ENCODE assay signal across 12 mouse cellular contexts in the genomic region with DNA sequence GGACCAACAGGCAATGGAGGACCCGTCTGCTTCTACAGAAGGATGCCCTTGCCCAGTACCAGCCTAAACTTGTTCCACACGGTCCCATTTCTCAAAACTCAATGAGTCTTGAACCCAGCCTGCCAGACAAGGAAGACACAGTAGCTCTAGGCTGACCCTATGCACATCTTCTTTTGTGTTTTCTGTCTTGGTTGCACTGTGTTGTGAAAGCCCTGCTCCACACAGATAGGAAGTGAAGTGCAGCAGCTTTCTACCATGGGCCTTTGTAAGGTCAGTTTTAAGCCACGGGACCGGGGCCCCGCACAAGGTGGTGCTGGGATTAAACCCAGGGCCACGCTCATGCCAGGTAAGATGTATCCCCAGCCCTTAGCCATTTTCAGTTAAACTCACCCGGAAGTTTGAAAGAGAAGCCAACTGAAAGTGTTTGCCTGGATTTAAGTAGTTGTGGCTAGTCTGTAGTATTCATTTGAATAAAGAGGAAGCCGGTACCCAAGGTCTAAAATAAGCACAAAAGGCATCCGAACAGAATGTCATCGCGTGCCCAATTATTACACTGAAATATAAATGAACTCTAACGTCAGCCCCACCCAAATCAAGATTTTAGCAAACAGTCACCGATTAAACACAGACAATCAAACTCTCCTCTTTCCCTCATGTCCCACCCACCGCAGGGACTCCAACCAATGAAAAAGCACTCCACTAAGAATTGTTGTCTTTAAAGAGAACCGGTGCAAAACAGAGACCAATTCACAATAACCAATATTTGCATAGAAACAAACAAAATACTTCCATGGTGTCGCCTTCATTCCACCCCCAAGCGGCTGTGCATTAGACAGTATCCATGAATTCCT. TPM values are rescaled to one million over a fixed set of nuclear protein-coding genes. Genes with fewer than 3 reads are reported as not detected.
A peak's percentile ranks its signal among the peaks of the same experiment; 100 is the strongest.
DNase-seq lines count a peak whose midpoint lies in the region; ATAC-seq and TF ChIP-seq lines count a peak whose summit lies in the region.
"Had no signal": no experiment of that assay in that cellular context is flagged by ENCODE, and none has a peak within 500 bp of the region (broad histone marks: within the 10 kb centered on the region; RNA-seq: fewer than 3 reads in every experiment).

No protein-coding gene starts in this region.

- no peak for TF ChIP-seq POLR2A in bone marrow, adult 2 months (IDR thresholded peaks at IDR 0.05; ENCODE audit: borderline replicate concordance, control insufficient read depth, low read depth, low read length)

- H3K27me3 ChIP-seq in heart, embryonic 15.5 days, result no peaks in the 10 kb centered on the region
- no peaks in the 10 kb centered on the region for H3K27me3 ChIP-seq in forebrain, embryonic 13.5 days
- H3K27me3 ChIP-seq: stomach, embryonic 15.5 days had no signal

- H3K4me3 ChIP-seq in heart, embryonic 15.5 days, result no peak overlapping the region
- peak overlapping the region; percentile 39 for H3K4me3 ChIP-seq in bone marrow, adult 2 months (replicated peaks; ENCODE audit: control insufficient read depth, low read depth, low read length)
- no peak overlapping the region for H3K4me3 ChIP-seq in forebrain, embryonic 13.5 days
- H3K4me3 ChIP-seq: stomach, embryonic 15.5 days had no signal

- no peaks in the 10 kb centered on the region for H3K36me3 ChIP-seq in heart, embryonic 15.5 days
- no peaks in the 10 kb centered on the region for H3K36me3 ChIP-seq in forebrain, embryonic 13.5 days (ENCODE audit: poor library complexity, severe bottlenecking)
- H3K36me3 ChIP-seq: stomach, embryonic 15.5 days had no signal

- no peak for ATAC-seq in heart, embryonic 15.5 days (replicated peaks; ENCODE audit: insufficient number of reproducible peaks, insufficient read depth, low FRiP score, low read depth)
- ATAC-seq in forebrain, embryonic 13.5 days, result no peak
- ATAC-seq: forebrain, postnatal 0 days; intestine, postnatal 0 days had no signal

- no peaks in the 10 kb centered on the region for H3K9me3 ChIP-seq in heart, embryonic 15.5 days (replicated peaks)
- H3K9me3 ChIP-seq in forebrain, embryonic 13.5 days (replicated peaks), result no peaks in the 10 kb centered on the region
- H3K9me3 ChIP-seq: stomach, embryonic 15.5 days had no signal

- no peak for TF ChIP-seq CTCF in bone marrow, adult 2 months (IDR thresholded peaks at IDR 0.05; ENCODE audit: control insufficient read depth, insufficient read depth, low read length)

- peaks cover 31% of the 10 kb centered on the region for H3K4me1 ChIP-seq in heart, embryonic 15.5 days (replicated peaks)
- peaks cover 7% of the 10 kb centered on the region for H3K4me1 ChIP-seq in bone marrow, adult 2 months (ENCODE audit: control insufficient read depth, insufficient read depth, low read length)
- peaks cover 12% of the 10 kb centered on the region for H3K4me1 ChIP-seq in forebrain, embryonic 13.5 days

- no peak overlapping the region for H3K9ac ChIP-seq in heart, embryonic 15.5 days
- H3K9ac ChIP-seq in forebrain, embryonic 13.5 days, result no peak overlapping the region
- H3K9ac ChIP-seq: forebrain, postnatal 0 days; stomach, embryonic 15.5 days had no signal

- peak overlapping the region; percentile 44 for H3K27ac ChIP-seq in heart, embryonic 15.5 days
- H3K27ac ChIP-seq in bone marrow, adult 2 months (ENCODE audit: control insufficient read depth, insufficient read depth, low read depth, low read length, poor library complexity), result peak overlapping the region; percentile 92
- no peak overlapping the region for H3K27ac ChIP-seq in forebrain, embryonic 13.5 days
- H3K27ac ChIP-seq: stomach, embryonic 15.5 days had no signal

- WGBS in heart, embryonic 15.5 days, result 59% methylated on average over 17 of the region's 17 CpGs
- WGBS in bone marrow, adult 2 months, result 17% methylated on average over 17 of the region's 17 CpGs
- 67% methylated on average over 17 of the region's 17 CpGs for WGBS in forebrain, embryonic 13.5 days

- DNase-seq in heart, postnatal 4 days, result no peak
- peak; percentile 78 for DNase-seq in A20 (ENCODE audit: low read depth, low spot score)
- peak; percentile 40 for DNase-seq in naive thymus-derived CD4-positive, alpha-beta T cell, adult 2 months (ENCODE audit: low read depth)
- DNase-seq in kidney, adult 11 months, result no peak
- DNase-seq in right cerebral cortex, postnatal 10 days (ENCODE audit: low spot score in 2 of 2), result no peak
- DNase-seq: cerebellum, adult 9-10 months; forebrain, postnatal 0 days had no signal

- H3K4me2 ChIP-seq in heart, embryonic 15.5 days, result no peak overlapping the region
- no peak overlapping the region for H3K4me2 ChIP-seq in forebrain, embryonic 13.5 days
- H3K4me2 ChIP-seq: stomach, embryonic 15.5 days had no signal

RNA-seq across cellular contexts. Expression of gene Gsn, which starts 23.4 kb away (rescaled TPM):
- 321 and 325 TPM in 2 replicates for polyA plus RNA-seq in heart, embryonic 15.5 days (2015; fragmentation: Nextera tagmentation; extraction: Ambion mirVana)
- 100 to 1,000 TPM; 164 to 171 TPM for total RNA-seq in heart, postnatal 4 days (2021)
- polyA plus RNA-seq in bone marrow, adult 2 months (2011; ENCODE audit: insufficient read depth, insufficient read length, low replicate concordance, missing spikeins), result 38.0 and 94.8 TPM in 2 replicates
- polyA plus RNA-seq in forebrain, embryonic 13.5 days (2015; fragmentation: Nextera tagmentation; extraction: Ambion mirVana), result 13.3 and 14.3 TPM in 2 replicates

RNA-seq across cellular contexts. Expression of gene Rab14, which starts 31.9 kb away (rescaled TPM):
- 238 and 318 TPM in 2 replicates for polyA plus RNA-seq in heart, embryonic 15.5 days (2015; fragmentation: Nextera tagmentation; extraction: Ambion mirVana)
- 100 to 1,000 TPM; 154 to 165 TPM for total RNA-seq in heart, postnatal 4 days (2021)
- polyA plus RNA-seq in bone marrow, adult 2 months (2011; ENCODE audit: insufficient read depth, insufficient read length, low replicate concordance, missing spikeins), result 40.2 and 77.1 TPM in 2 replicates
- 421 and 432 TPM in 2 replicates for polyA plus RNA-seq in forebrain, embryonic 13.5 days (2015; fragmentation: Nextera tagmentation; extraction: Ambion mirVana)

Comparison
In these comparisons a context has a peak if more than half of its experiments do, and no peak if none do; other contexts are left out.
1. DNase-seq: peak in A20 (single experiment) and naive thymus-derived CD4-positive, alpha-beta T cell, adult 2 months (single experiment); none in heart, postnatal 4 days (single experiment), kidney, adult 11 months (single experiment) and right cerebral cortex, postnatal 10 days (0 of 2).